Mouse (Mus musculus) intestine, embryonic 15.5 days (tissue): Measurements from ENCODE around the gene Gm45837. TPM values are rescaled to one million over a fixed set of nuclear protein-coding genes. Genes with fewer than 3 reads are reported as not detected.

Experiments
- ATAC-seq: fragments of 200-750 bp; cut with Nextera tagmentation; 2 replicates; pipeline ENCODE4 v1.8.0; 2017; ENCODE audit warnings: moderate TSS enrichment, moderate library complexity
- H3K27ac ChIP-seq: fragments of 300-500 bp; sonication (generic); 2 replicates; pipeline ENCODE4 v1.5.1; 2015; ENCODE audit warnings: mild to moderate bottlenecking, inconsistent platforms
- H3K27me3 ChIP-seq: fragments of 300-500 bp; sonication (generic); replicated peaks from 2 replicates; pipeline ENCODE4 v1.6.1; 2015; ENCODE audit warnings: inconsistent platforms
- H3K36me3 ChIP-seq: fragments of 300-500 bp; sonication (generic); 2 replicates; pipeline ENCODE4 v1.6.1; 2015; ENCODE audit warnings: inconsistent platforms
- H3K4me1 ChIP-seq: fragments of 300-500 bp; sonication (generic); replicated peaks from 2 replicates; pipeline ENCODE4 v1.6.1; 2015; ENCODE audit warnings: inconsistent platforms
- H3K4me2 ChIP-seq: fragments of 300-500 bp; sonication (generic); replicated peaks from 2 replicates; pipeline ENCODE4 v1.6.1; 2015; ENCODE audit warnings: mild to moderate bottlenecking, inconsistent platforms
- H3K4me3 ChIP-seq: fragments of 300-500 bp; sonication (generic); replicated peaks from 2 replicates; pipeline ENCODE4 v1.5.1; 2015; ENCODE audit warnings: inconsistent platforms
- H3K9ac ChIP-seq: fragments of 300-500 bp; sonication (generic); 2 replicates; pipeline ENCODE4 v1.6.1; 2015; ENCODE audit warnings: inconsistent platforms
- H3K9me3 ChIP-seq: fragments of 300-500 bp; sonication (generic); 2 replicates; pipeline ENCODE4 v1.6.1; 2016; ENCODE audit warnings: inconsistent platforms
- WGBS: fragments of 180-500 bp; shearing (Covaris S2); methylation state at CpG from one replicate; pipeline ENCODE4 v1.1.7; 2015; 5-methylcytosine and 5-hydroxymethylcytosine counted together
- polyA plus RNA-seq: library from polyadenylated mRNA; unstranded; fragments of >200 nt; fragmentation: Nextera tagmentation; extraction: Ambion mirVana; gene quantifications from 2 replicates; pipeline ENCODE4 v1.2.1, GENCODE M21; 2015

The Gm45837 gene
- polyA plus RNA-seq, 1 experiment from 2014 or later: 3.5 TPM

GRCm38 (mm10) chr7:101462327-101463068, 51.8 kb downstream of the Gm45837 start:
- H3K4me1 ChIP-seq: peaks cover 43% of the 10 kb centered on the region
- WGBS: 67% methylated on average over 14 of the region's 14 CpGs
- no peaks in the 10 kb centered on the region for H3K27me3 ChIP-seq
- no peak overlapping the region for H3K4me3 ChIP-seq
- no peak for ATAC-seq
- H3K9ac ChIP-seq: no peak overlapping the region
- H3K9me3 ChIP-seq: no peaks in the 10 kb centered on the region
- H3K36me3 ChIP-seq: no peaks in the 10 kb centered on the region
- no peak overlapping the region for H3K27ac ChIP-seq
- no peak overlapping the region for H3K4me2 ChIP-seq

GRCm38 (mm10) chr7:101463665-101464271, 53.1 kb downstream of the Gm45837 start:
- Histone ChIP-seq H3K4me3 (no peak overlapping the region), H3K4me1 (peaks cover 34% of the 10 kb centered on the region)
- 79% methylated on average over 11 of the region's 11 CpGs for WGBS

GRCm38 (mm10) chr7:101464927-101465326, 54.2 kb downstream of the Gm45837 start:
- no peaks in the 10 kb centered on the region for H3K36me3 ChIP-seq
- ATAC-seq: no peak
- H3K27me3 ChIP-seq: no peaks in the 10 kb centered on the region
- no peak overlapping the region for H3K27ac ChIP-seq
- 70% methylated on average over 4 of the region's 4 CpGs for WGBS
- H3K4me2 ChIP-seq: no peak overlapping the region
- H3K4me1 ChIP-seq: peaks cover 30% of the 10 kb centered on the region
- no peak overlapping the region for H3K9ac ChIP-seq
- no peak overlapping the region for H3K4me3 ChIP-seq
- H3K9me3 ChIP-seq: no peaks in the 10 kb centered on the region

More at GRCm38 (mm10) chr7:101463665-101464271, 53.1 kb downstream of the Gm45837 start:
- Histone ChIP-seq H3K9ac (no peak overlapping the region), H3K27me3 (no peaks in the 10 kb centered on the region), H3K36me3 (no peaks in the 10 kb centered on the region), H3K4me2 (no peak overlapping the region), H3K27ac (no peak overlapping the region), H3K9me3 (no peaks in the 10 kb centered on the region)
- ATAC-seq: no peak

- WGBS: 10% methylated on average over 14 of the region's 14 CpGs
These were observed 54.7 kb downstream of the Gm45837 start for GRCm38 (mm10) chr7:101465392-101465791.

GRCm38 (mm10) chr7:101465850-101466580, 55.3 kb downstream of the Gm45837 start:
- Histone ChIP-seq H3K4me2 (0 out of 2 replicates have a peak overlapping the region, but pooled peaks have one; percentile 3), H3K4me1 (peaks cover 25% of the 10 kb centered on the region), H3K9me3 (no peaks in the 10 kb centered on the region), H3K27me3 (no peaks in the 10 kb centered on the region), H3K36me3 (no peaks in the 10 kb centered on the region), H3K27ac (no peak overlapping the region), H3K9ac (no peak overlapping the region), H3K4me3 (no peak overlapping the region)
- WGBS: 75% methylated on average over 8 of the region's 8 CpGs
- no peak for ATAC-seq

More at GRCm38 (mm10) chr7:101465392-101465791, 54.7 kb downstream of the Gm45837 start:
- peak overlapping the region; percentile 3; the same call in 1 of the 2 replicates for H3K4me2 ChIP-seq
- no peak overlapping the region for H3K9ac ChIP-seq
- no peak overlapping the region for H3K4me3 ChIP-seq
- H3K36me3 ChIP-seq: no peaks in the 10 kb centered on the region
- ATAC-seq: peak; percentile 23; the same call in 1 of the 2 replicates
- H3K27ac ChIP-seq: no peak overlapping the region
- no peaks in the 10 kb centered on the region for H3K27me3 ChIP-seq
- H3K9me3 ChIP-seq: no peaks in the 10 kb centered on the region
- peaks cover 27% of the 10 kb centered on the region for H3K4me1 ChIP-seq

- Histone ChIP-seq H3K9ac (no peak overlapping the region), H3K9me3 (no peaks in the 10 kb centered on the region), H3K27me3 (no peaks in the 10 kb centered on the region), H3K4me2 (no peak overlapping the region), H3K4me3 (no peak overlapping the region), H3K27ac (no peak overlapping the region), H3K4me1 (peaks cover 25% of the 10 kb centered on the region), H3K36me3 (no peaks in the 10 kb centered on the region)
- ATAC-seq: 0 out of 2 replicates have a peak, but pooled peaks have one; percentile 29
- WGBS: 82% methylated on average over 6 of the region's 6 CpGs
These were observed 55.9 kb downstream of the Gm45837 start for GRCm38 (mm10) chr7:101466581-101467081.

GRCm38 (mm10) chr7:101471423-101471822, 60.7 kb downstream of the Gm45837 start:
- H3K9ac ChIP-seq: no peak overlapping the region
- no peak overlapping the region for H3K27ac ChIP-seq
- no peak overlapping the region for H3K4me3 ChIP-seq
- peaks cover 18% of the 10 kb centered on the region for H3K4me1 ChIP-seq
- H3K9me3 ChIP-seq: no peaks in the 10 kb centered on the region
- H3K36me3 ChIP-seq: no peaks in the 10 kb centered on the region
- no peaks in the 10 kb centered on the region for H3K27me3 ChIP-seq
- WGBS: 91% methylated on average over 2 of the region's 2 CpGs
- ATAC-seq: no peak
- H3K4me2 ChIP-seq: no peak overlapping the region

GRCm38 (mm10) chr7:101471968-101472480, 61.3 kb downstream of the Gm45837 start:
- Histone ChIP-seq H3K4me3 (no peak overlapping the region), H3K36me3 (no peaks in the 10 kb centered on the region), H3K27me3 (no peaks in the 10 kb centered on the region), H3K9ac (no peak overlapping the region), H3K27ac (no peak overlapping the region), H3K4me1 (peaks cover 15% of the 10 kb centered on the region), H3K4me2 (no peak overlapping the region), H3K9me3 (no peaks in the 10 kb centered on the region)
- WGBS: 67% methylated on average over 3 of the region's 3 CpGs
- no peak for ATAC-seq

GRCm38 (mm10) chr7:101472598-101473558, 62.2 kb downstream of the Gm45837 start:
- Histone ChIP-seq H3K4me3 (no peak overlapping the region), H3K4me1 (peaks cover 13% of the 10 kb centered on the region), H3K36me3 (no peaks in the 10 kb centered on the region), H3K27ac (no peak overlapping the region), H3K9ac (no peak overlapping the region), H3K4me2 (no peak overlapping the region), H3K27me3 (no peaks in the 10 kb centered on the region), H3K9me3 (no peaks in the 10 kb centered on the region)
- WGBS: 39% methylated on average over 10 of the region's 10 CpGs
- ATAC-seq: 0 out of 2 replicates have a peak, but pooled peaks have one; percentile 20

- H3K9ac ChIP-seq: no peak overlapping the region
- no peaks in the 10 kb centered on the region for H3K27me3 ChIP-seq
- H3K27ac ChIP-seq: no peak overlapping the region
- WGBS: 79% methylated on average over 5 of the region's 5 CpGs
- ATAC-seq: no peak
- H3K4me3 ChIP-seq: no peak overlapping the region
- peaks cover 13% of the 10 kb centered on the region for H3K4me1 ChIP-seq
- no peak overlapping the region for H3K4me2 ChIP-seq
- no peaks in the 10 kb centered on the region for H3K9me3 ChIP-seq
- H3K36me3 ChIP-seq: no peaks in the 10 kb centered on the region
These were observed 63.7 kb downstream of the Gm45837 start for GRCm38 (mm10) chr7:101474399-101474811.

- H3K9ac ChIP-seq: no peak overlapping the region
- H3K36me3 ChIP-seq: no peaks in the 10 kb centered on the region
- H3K4me2 ChIP-seq: no peak overlapping the region
- H3K4me3 ChIP-seq: no peak overlapping the region
- no peak overlapping the region for H3K27ac ChIP-seq
- WGBS: 71% methylated on average over 3 of the region's 3 CpGs
- peaks cover 13% of the 10 kb centered on the region for H3K4me1 ChIP-seq
- H3K27me3 ChIP-seq: no peaks in the 10 kb centered on the region
- ATAC-seq: no peak
- H3K9me3 ChIP-seq: no peaks in the 10 kb centered on the region
These were observed 65.3 kb downstream of the Gm45837 start for GRCm38 (mm10) chr7:101476028-101476427.
